Mouse (Mus musculus): Measurements from ENCODE around the gene Dleu7.

- no peak for TF ChIP-seq CTCF (IDR thresholded peaks at IDR 0.05)
- TF ChIP-seq POLR2A (IDR thresholded peaks at IDR 0.05; ENCODE audit: insufficient read depth, low read depth, low read length), result no peak
- TF ChIP-seq EP300 (IDR thresholded peaks at IDR 0.05; ENCODE audit: insufficient read depth, low read depth, low read length), result no peak
Observed at GRCm38 (mm10) chr14:62322581-62323344, 29.9 kb upstream of the Dleu7 start.

Data from heart, adult 2 months (tissue).